Mouse (Mus musculus) liver, adult (tissue): ENCODE results near the gene Olfr522.

Experiments used
- GATA4 ChIP-seq: IDR thresholded peaks from 2 replicates; pipeline ENCODE4 v1.6.1; 2014; ENCODE audit warnings: mild to moderate bottlenecking, low read length; ENCODE audit not compliant: insufficient replicate concordance

Gene Olfr522

GRCm38 (mm10) chr7:140127911-140128310, 36.7 kb downstream of the Olfr522 start:
- TF ChIP-seq GATA4: no peak

DNA sequence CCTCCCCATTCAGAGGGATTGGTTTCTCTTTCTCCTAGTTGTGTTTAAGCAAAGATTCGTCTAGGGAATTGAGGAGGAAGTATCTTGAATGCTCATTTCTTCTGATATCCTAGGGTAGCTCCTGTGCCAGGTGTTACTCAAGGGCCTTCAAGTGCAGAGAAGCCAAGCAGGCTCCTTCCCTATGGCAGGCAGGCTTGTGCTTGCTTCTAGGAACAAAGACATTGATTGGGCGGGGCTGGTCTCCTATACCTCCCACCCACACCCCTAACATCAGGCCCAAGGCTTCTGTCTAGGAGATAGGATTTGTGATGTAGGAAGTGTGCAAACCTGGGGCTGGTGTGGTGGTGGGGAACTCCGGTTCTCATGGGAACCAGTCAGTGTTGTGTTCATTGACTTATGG, 37.6 kb downstream of the Olfr522 start:
- TF ChIP-seq GATA4: no peak

DNA sequence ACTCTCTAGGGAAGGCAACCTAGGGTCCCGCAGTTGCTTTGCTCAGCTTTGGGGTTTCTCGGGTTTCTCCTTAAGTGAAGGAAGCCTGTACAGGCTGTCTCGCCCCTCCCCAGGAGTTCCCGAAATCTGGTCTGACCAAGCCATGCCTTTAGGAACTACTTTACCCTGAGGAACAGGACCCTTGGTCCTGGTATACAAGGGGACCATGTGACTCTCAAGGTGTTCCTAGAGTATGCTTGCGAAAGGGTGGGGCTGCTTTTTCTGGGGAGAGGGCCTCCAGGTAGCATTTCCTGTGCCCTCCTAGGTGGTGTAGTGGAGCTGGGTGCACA, 38.6 kb downstream of the Olfr522 start:
- no peak for TF ChIP-seq GATA4

- TF ChIP-seq GATA4: no peak
Measured at GRCm38 (mm10) chr7:140125278-140126021, 39.1 kb downstream of the Olfr522 start.

DNA sequence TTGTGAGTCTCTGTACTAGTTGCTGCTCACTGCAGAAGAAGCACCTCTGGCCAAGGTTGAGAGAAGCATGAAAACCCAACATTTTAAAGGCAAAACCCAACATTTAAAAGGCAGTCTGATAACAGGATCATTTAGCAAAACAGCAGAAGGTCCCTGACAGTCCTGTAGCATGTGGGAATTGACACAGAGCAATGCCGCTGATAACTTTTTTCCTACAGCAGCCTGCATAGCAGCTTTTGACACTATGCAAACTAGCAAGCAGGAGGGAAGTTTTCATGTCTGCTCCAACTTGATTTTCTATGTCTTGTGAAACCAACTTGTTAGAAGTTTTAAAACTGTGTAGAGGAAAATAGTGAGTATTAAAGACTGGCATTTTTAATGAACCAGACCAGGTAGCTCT, 40.2 kb downstream of the Olfr522 start:
- TF ChIP-seq GATA4: no peak

DNA sequence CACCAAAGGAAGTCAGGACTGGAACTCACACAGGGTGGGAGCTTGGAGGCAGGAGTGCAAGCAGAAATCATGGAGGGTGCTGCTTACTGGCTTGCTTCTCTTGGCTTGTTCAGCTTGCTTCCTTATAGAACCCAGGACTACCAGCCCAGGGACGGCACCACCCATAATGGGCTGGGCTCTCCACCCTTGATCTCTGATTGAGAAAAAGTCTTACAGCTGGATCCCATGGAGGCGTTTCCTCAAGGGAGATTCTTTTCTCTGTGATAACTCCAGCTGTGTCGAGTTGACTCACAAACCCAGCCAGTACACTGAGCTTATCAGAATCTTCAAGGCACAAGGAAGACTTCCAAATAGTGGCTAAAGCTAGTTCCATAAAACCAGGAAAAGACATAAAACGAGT, 41.8 kb downstream of the Olfr522 start:
- TF ChIP-seq GATA4: no peak

DNA sequence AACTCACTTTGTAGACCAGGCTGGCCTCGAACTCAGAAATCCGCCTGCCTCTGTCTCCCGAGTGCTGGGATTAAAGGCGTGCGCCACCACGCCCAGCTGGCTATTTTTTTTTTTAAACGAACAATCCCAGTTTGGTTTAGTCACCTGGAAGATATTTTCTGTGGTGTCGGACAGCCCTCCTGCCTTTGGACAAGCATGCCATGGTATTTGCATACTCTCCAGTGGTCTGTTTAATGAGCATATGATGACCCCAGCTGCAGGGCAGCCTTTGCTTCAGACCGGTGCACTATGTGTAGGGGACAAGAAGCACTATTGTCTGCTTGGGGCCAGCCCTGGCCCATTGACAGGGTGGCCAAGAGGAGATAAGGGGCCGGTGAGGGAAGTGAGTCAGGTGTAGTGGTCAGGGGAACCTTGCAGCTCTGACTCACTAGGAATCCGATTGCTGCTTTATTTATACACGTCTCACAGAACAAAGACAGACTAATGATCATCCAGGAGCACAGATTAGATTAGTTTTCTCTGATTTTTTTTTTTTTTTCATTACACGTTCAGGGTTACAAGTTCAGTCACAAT, 43.1 kb downstream of the Olfr522 start:
- TF ChIP-seq GATA4: no peak

DNA sequence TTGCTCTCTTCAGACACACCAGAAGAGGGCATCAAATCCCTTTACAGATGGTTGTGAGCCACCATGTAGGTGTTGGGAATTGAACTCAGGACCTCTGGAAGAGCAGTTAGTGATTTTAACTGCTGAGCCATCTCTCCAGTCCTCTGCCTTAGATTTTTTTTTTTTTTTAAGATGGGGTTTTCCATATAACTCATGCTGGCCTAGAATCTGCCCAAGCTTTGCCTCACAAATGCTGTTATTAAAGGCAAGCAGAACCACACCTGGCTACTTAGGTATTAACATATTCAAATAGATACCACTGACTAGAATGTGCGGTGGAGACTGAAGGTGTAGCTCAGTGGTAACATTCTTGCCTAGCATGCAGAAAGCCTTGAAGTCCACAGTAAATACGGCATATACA, 44.1 kb downstream of the Olfr522 start:
- TF ChIP-seq GATA4: no peak

DNA sequence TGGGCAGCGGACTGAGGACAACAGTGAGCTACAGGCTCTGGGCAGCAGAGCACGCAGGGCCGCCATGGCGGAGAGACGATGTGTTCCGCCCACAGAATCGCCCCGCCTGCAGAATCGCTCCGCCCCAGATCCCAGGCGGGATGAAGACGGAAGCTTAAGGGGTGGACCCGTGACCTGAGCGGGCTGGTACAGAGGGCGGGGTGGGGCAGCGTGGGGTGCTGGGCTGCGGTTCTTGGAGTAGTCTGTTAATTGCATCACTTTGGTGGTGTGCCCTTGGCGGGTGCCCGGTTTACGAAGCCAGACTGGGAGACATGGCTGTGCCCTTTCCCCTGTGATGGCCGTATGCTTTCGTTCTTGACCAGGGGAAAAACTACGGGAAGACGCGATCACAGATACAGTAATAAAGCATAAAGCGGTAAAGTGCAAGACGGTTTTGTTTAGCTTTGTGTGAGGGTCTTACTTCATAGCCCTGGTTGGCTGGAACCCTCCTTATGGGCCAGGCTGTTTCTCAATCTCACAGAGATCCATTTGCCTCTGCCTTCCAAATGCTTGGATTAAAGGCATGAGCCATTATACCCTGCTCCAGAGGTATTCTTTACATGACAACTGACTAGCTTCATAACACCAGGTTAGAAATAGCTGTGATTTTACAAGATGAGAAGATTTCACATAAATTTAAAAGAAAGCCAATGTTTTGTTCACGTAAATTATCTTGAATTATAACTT, 48.1 kb downstream of the Olfr522 start, which contains the start of gene Echs1:
TSS of gene Echs1 (minus strand) at position 148 of the 726 bp plus-strand sequence.
- TF ChIP-seq GATA4: peak; percentile 10; the same call in 1 of the 2 replicates

DNA sequence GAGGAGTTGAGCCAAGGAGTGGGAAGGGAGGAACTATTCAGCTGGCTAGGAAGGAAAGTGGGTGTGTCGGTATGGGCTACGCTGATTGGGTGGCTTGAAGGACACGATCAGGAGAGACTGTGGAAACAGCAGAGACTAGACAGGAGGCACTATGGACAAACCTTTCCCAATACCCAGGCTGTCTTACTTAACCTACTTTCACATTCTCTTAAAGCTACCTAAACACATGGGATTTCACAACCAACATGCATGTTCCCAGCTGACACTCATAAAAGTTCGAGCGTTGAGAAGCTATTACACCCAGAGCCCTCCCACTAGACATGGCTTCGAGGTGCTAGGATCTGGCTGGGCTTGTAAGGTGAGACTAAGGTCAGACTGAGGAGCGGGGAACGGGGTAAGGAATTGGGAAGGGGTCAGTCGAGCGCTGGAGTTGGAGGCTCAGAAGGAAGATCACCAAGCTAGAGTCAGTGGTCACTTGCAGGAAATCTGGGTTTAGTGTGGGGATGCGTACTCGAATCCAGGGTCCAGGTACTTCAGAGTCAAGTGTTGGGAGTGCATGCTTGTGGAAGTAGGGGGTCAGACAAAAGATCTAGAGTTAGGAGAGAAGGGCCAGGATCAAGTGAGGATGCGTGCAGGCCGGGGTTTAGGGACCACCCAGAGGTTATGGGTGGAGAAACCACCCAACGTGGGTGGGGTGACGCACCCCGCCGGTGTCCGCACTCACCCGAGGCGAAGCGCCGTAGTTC, 48.8 kb downstream of the Olfr522 start, which contains the start of gene Paox:
TSS of gene Paox (plus strand) at position 217 of the 746 bp plus-strand sequence.
- no peak for TF ChIP-seq GATA4

- TF ChIP-seq GATA4: no peak
Measured at GRCm38 (mm10) chr7:140111943-140112342, 52.6 kb downstream of the Olfr522 start.
